Mouse (Mus musculus) frontal cortex, postnatal 14 days (tissue): ENCODE measurements around the gene Pes1.
A peak's percentile ranks its signal among the peaks of the same experiment; 100 is the strongest.

Source experiments
- DNase-seq, 2 experiments: peaks; one replicate each; pipeline ENCODE4 v3.0.0; 2022; ENCODE audit warnings: low spot score in 2 of 2

The Pes1 gene

GRCm38 (mm10) chr11:3963155-3963554 lies 620 bp upstream of the Pes1 start:
- no peak for DNase-seq

GRCm38 (mm10) chr11:3964416-3965172 lies 819 bp downstream of the Pes1 start:
- DNase-seq, result no peak

GRCm38 (mm10) chr11:3969837-3970236 lies 6.1 kb downstream of the Pes1 start:
- no peak for DNase-seq

GRCm38 (mm10) chr11:3970361-3970760 lies 6.6 kb downstream of the Pes1 start:
- no peak for DNase-seq

- DNase-seq, result no peak
Measured at GRCm38 (mm10) chr11:3973081-3973480, 9.3 kb downstream of the Pes1 start.

- DNase-seq, result no peak
Measured at GRCm38 (mm10) chr11:3974311-3974710, 10.5 kb downstream of the Pes1 start.

- no peak for DNase-seq
Measured at GRCm38 (mm10) chr11:3976678-3977077, 12.9 kb downstream of the Pes1 start, which contains the start of gene 4930556J24Rik. Gene 4930556J24Rik, minus strand, starts transcription at chr11:3976778.

GRCm38 (mm10) chr11:3978421-3978820 lies 14.6 kb downstream of the Pes1 start:
- DNase-seq, result no peak

- DNase-seq, result no peak
Measured at GRCm38 (mm10) chr11:3981536-3981935, 17.8 kb downstream of the Pes1 start.

- DNase-seq, result no peak
Measured at GRCm38 (mm10) chr11:3982275-3983209, 18.8 kb downstream of the Pes1 start.

GRCm38 (mm10) chr11:3983291-3983862 lies 19.6 kb downstream of the Pes1 start, which contains the start of gene Gal3st1:
Gene Gal3st1, plus strand, starts transcription at chr11:3983636.
- no peak for DNase-seq

- no peak for DNase-seq
Measured at GRCm38 (mm10) chr11:3983863-3984745, 20.3 kb downstream of the Pes1 start.

- no peak for DNase-seq
Measured at GRCm38 (mm10) chr11:3989748-3990147, 26.0 kb downstream of the Pes1 start.

- DNase-seq, result no peak
Measured at GRCm38 (mm10) chr11:3993132-3993531, 29.4 kb downstream of the Pes1 start.

GRCm38 (mm10) chr11:3993914-3994313 lies 30.1 kb downstream of the Pes1 start:
- no peak for DNase-seq

GRCm38 (mm10) chr11:3995511-3995910 lies 31.7 kb downstream of the Pes1 start:
- no peak for DNase-seq

GRCm38 (mm10) chr11:3996840-3997239 lies 33.1 kb downstream of the Pes1 start:
- DNase-seq, result no peak

- DNase-seq, result no peak
Measured at GRCm38 (mm10) chr11:3997978-3998720, 34.4 kb downstream of the Pes1 start.

GRCm38 (mm10) chr11:3999547-3999946 lies 35.8 kb downstream of the Pes1 start:
- DNase-seq, result no peak

- DNase-seq, result peak in 1 of 2 experiments; percentile 67
Measured at GRCm38 (mm10) chr11:4001603-4002002, 37.8 kb downstream of the Pes1 start.
